ENCODE assay signal across 11 mouse cellular contexts in the genomic region with DNA sequence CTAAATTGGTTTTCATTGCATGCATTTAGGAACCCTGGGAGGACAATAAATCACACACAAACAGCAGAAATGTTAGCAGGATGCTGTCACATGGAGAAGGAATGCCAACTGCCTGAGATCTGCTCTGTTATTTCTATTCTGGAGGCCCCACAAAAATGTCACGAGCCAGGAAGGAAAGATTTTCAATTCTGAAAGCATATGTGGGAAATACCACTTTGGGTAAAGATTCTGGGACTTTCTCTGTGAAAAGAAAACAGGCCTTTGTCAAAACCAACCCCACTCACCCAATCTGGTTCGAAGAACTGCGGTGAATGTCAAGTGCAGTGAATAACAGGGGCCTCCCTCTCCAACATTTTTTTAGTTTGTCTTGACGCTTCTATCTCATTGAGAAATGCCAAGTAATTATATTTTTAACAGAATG.
DNase-seq lines count a peak whose midpoint lies in the region; ATAC-seq lines count a peak whose summit lies in the region.
"Had no signal": no experiment of that assay in that cellular context is flagged by ENCODE, and none has a peak within 500 bp of the region (broad histone marks: within the 10 kb centered on the region; RNA-seq: fewer than 3 reads in every experiment).

No protein-coding gene starts in this region.

- DNase-seq in hindbrain, embryonic 11.5 days (ENCODE audit: low spot score), result no peak
- DNase-seq in brain, adult 2 months (ENCODE audit: low read depth, low spot score), result peak; percentile 91
- peak; percentile 52 to 92 for DNase-seq in left cerebral cortex, postnatal 25 days (ENCODE audit: low spot score in 2 of 2)
- DNase-seq in liver, embryonic 11.5 days (ENCODE audit: low spot score), result no peak
- no peak for DNase-seq in urinary bladder, adult 2 months (ENCODE audit: low spot score)
- DNase-seq: heart, adult 2 months; liver, embryonic 13.5 days had no signal

- no peak for ATAC-seq in hindbrain, embryonic 15.5 days (ENCODE audit: low FRiP score, low read depth)
- no peak for ATAC-seq in hindbrain, embryonic 11.5 days (ENCODE audit: low FRiP score)
- peak; percentile 87 for ATAC-seq in forebrain, embryonic 16.5 days
- no peak for ATAC-seq in liver, embryonic 11.5 days (replicated peaks; ENCODE audit: low FRiP score)
- no peak for ATAC-seq in megakaryocyte, adult 5-6 weeks (ENCODE audit: poor library complexity, severe bottlenecking)

- no peaks in the 10 kb centered on the region for H3K36me3 ChIP-seq in hindbrain, embryonic 15.5 days
- no peaks in the 10 kb centered on the region for H3K36me3 ChIP-seq in hindbrain, embryonic 11.5 days (ENCODE audit: control insufficient read depth, insufficient read depth, low read length)
- no peaks in the 10 kb centered on the region for H3K36me3 ChIP-seq in forebrain, embryonic 16.5 days (ENCODE audit: control insufficient read depth, insufficient read depth)
- no peaks in the 10 kb centered on the region for H3K36me3 ChIP-seq in liver, embryonic 11.5 days (ENCODE audit: control insufficient read depth, insufficient read depth, low read length)
- H3K36me3 ChIP-seq: embryonic facial prominence, embryonic 15.5 days; liver, embryonic 13.5 days had no signal

- no peaks in the 10 kb centered on the region for H3K9me3 ChIP-seq in hindbrain, embryonic 15.5 days
- H3K9me3 ChIP-seq in hindbrain, embryonic 11.5 days (ENCODE audit: control insufficient read depth, low read length), result no peaks in the 10 kb centered on the region
- no peaks in the 10 kb centered on the region for H3K9me3 ChIP-seq in forebrain, embryonic 16.5 days (ENCODE audit: control insufficient read depth, low read length)
- no peaks in the 10 kb centered on the region for H3K9me3 ChIP-seq in liver, embryonic 11.5 days (ENCODE audit: control insufficient read depth, low read length)
- H3K9me3 ChIP-seq: embryonic facial prominence, embryonic 15.5 days; liver, embryonic 13.5 days had no signal

- H3K4me2 ChIP-seq in hindbrain, embryonic 15.5 days, result no peak overlapping the region
- H3K4me2 ChIP-seq in hindbrain, embryonic 11.5 days (replicated peaks; ENCODE audit: low read depth, low read length), result no peak overlapping the region
- no peak overlapping the region for H3K4me2 ChIP-seq in forebrain, embryonic 16.5 days (ENCODE audit: low read length)
- H3K4me2 ChIP-seq in liver, embryonic 11.5 days, result no peak overlapping the region
- H3K4me2 ChIP-seq: embryonic facial prominence, embryonic 15.5 days; liver, embryonic 13.5 days had no signal

- H3K9ac ChIP-seq in hindbrain, embryonic 15.5 days, result no peak overlapping the region
- no peak overlapping the region for H3K9ac ChIP-seq in hindbrain, embryonic 11.5 days (ENCODE audit: low read depth, low read length)
- H3K9ac ChIP-seq in forebrain, embryonic 16.5 days (replicated peaks; ENCODE audit: low read depth, low read length), result no peak overlapping the region
- H3K9ac ChIP-seq in liver, embryonic 11.5 days (ENCODE audit: low read depth, low read length), result no peak overlapping the region
- H3K9ac ChIP-seq: embryonic facial prominence, embryonic 15.5 days; liver, embryonic 13.5 days had no signal

- no peaks in the 10 kb centered on the region for H3K27me3 ChIP-seq in hindbrain, embryonic 15.5 days
- H3K27me3 ChIP-seq in hindbrain, embryonic 11.5 days (ENCODE audit: control insufficient read depth, insufficient read depth, low read length), result no peaks in the 10 kb centered on the region
- H3K27me3 ChIP-seq in forebrain, embryonic 16.5 days (replicated peaks; ENCODE audit: control insufficient read depth, insufficient read depth, low read length), result no peaks in the 10 kb centered on the region
- H3K27me3 ChIP-seq in liver, embryonic 11.5 days (replicated peaks; ENCODE audit: control insufficient read depth, insufficient read depth, low read length), result no peaks in the 10 kb centered on the region
- H3K27me3 ChIP-seq: embryonic facial prominence, embryonic 15.5 days; liver, embryonic 13.5 days had no signal

- intact Hi-C loops in left cerebral cortex, postnatal 25 days (cut with DNase I), result loop anchor here (2.0 kb wide), 2 partner anchors 62 to 100 kb away; partner anchors contain the start of gene Sv2b

- 58% methylated on average over 4 of the region's 4 CpGs for WGBS in hindbrain, embryonic 15.5 days
- WGBS in hindbrain, embryonic 11.5 days, result 77% methylated on average over 4 of the region's 4 CpGs
- 13% methylated on average over 4 of the region's 4 CpGs for WGBS in forebrain, embryonic 16.5 days
- 66% methylated on average over 4 of the region's 4 CpGs for WGBS in liver, embryonic 11.5 days

- peak overlapping the region; percentile 7; the same call in 1 of the 2 replicates for H3K27ac ChIP-seq in hindbrain, embryonic 15.5 days (replicated peaks)
- H3K27ac ChIP-seq in hindbrain, embryonic 11.5 days (ENCODE audit: low read depth, low read length), result no peak overlapping the region
- peak overlapping the region; percentile 78 for H3K27ac ChIP-seq in forebrain, embryonic 16.5 days (ENCODE audit: low read length)
- no peak overlapping the region for H3K27ac ChIP-seq in liver, embryonic 11.5 days (ENCODE audit: low read depth, low read length)
- H3K27ac ChIP-seq: embryonic facial prominence, embryonic 15.5 days; heart, adult 2 months; liver, embryonic 13.5 days had no signal

- no peak overlapping the region for H3K4me3 ChIP-seq in hindbrain, embryonic 15.5 days
- H3K4me3 ChIP-seq in hindbrain, embryonic 11.5 days (ENCODE audit: low read depth, low read length), result no peak overlapping the region
- no peak overlapping the region for H3K4me3 ChIP-seq in forebrain, embryonic 16.5 days (replicated peaks; ENCODE audit: low read length)
- H3K4me3 ChIP-seq in liver, embryonic 11.5 days (ENCODE audit: low read depth, low read length), result no peak overlapping the region
- H3K4me3 ChIP-seq: embryonic facial prominence, embryonic 15.5 days; heart, adult 2 months; liver, embryonic 13.5 days had no signal

- H3K4me1 ChIP-seq in hindbrain, embryonic 15.5 days (replicated peaks), result peaks cover 9% of the 10 kb centered on the region; the same call in 1 of the 2 replicates
- no peaks in the 10 kb centered on the region for H3K4me1 ChIP-seq in hindbrain, embryonic 11.5 days (replicated peaks; ENCODE audit: control insufficient read depth, insufficient read depth, low read length)
- peaks cover 8% of the 10 kb centered on the region for H3K4me1 ChIP-seq in forebrain, embryonic 16.5 days (replicated peaks; ENCODE audit: control insufficient read depth, insufficient read depth, low read length)
- no peaks in the 10 kb centered on the region for H3K4me1 ChIP-seq in liver, embryonic 11.5 days (replicated peaks; ENCODE audit: control insufficient read depth, insufficient read depth, low read length)
- H3K4me1 ChIP-seq: embryonic facial prominence, embryonic 15.5 days; liver, embryonic 13.5 days had no signal

Comparison
In these comparisons a context has a peak if more than half of its experiments do, and no peak if none do; other contexts are left out.
1. H3K27ac ChIP-seq: peak in hindbrain, embryonic 15.5 days (single experiment) and forebrain, embryonic 16.5 days (single experiment); none in hindbrain, embryonic 11.5 days (single experiment) and liver, embryonic 11.5 days (single experiment).
2. DNase-seq: peak in brain, adult 2 months (single experiment) and left cerebral cortex, postnatal 25 days (2 of 2); none in hindbrain, embryonic 11.5 days (single experiment), liver, embryonic 11.5 days (single experiment) and urinary bladder, adult 2 months (single experiment).